Mouse (Mus musculus): ENCODE measurements around the gene Bst1. TPM values are rescaled to one million over a fixed set of nuclear protein-coding genes. Genes with fewer than 3 reads are reported as not detected.

Gene Bst1
- 0.53 and 1.1 TPM in 2 replicates for polyA plus RNA-seq (2012)

DNA sequence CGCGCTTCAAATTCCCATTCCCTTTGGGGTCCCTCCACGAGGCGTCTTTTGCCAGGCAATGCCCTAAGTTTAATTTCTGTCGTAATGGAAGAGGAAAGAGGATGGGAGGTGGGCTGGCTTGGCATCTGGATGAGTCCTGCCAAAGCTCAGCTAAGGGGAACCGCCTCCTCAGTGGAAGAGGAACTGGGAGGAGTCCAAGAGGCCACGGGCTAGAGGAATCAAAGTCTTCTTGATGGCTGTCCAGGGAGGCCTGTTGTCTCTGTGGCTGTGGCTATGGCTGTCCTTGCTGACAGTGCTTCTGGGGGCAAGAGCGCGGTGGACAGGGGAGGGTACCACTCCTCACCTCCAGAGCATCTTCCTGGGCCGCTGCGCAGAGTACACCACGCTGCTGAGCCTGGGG lies at the start of gene Bst1:
Gene Bst1 (plus strand): TSS at position 191 of the 400 bp plus-strand sequence.

DNA sequence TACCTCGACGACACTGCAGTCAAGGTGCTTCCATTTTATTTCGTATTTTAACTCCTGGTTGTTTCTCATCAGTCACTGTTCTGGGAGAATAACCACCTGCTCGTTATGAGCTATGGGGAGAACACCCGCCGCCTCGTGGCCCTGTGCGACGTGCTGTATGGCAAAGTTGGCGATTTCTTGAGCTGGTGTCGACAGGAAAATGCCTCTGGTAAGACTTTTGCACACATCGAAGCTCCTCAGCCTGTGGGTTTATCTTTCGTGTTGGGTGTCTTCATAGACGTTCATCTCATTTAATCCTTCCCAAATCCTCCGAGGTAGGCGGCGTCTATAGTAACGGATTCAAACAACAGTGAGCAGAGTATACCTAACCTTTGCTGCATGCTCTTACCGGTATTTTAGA lies 2.9 kb downstream of the Bst1 start, which contains the start of gene Fbxl5:
Gene Fbxl5 (minus strand): TSS at position 101 of the 400 bp plus-strand sequence.

DNA sequence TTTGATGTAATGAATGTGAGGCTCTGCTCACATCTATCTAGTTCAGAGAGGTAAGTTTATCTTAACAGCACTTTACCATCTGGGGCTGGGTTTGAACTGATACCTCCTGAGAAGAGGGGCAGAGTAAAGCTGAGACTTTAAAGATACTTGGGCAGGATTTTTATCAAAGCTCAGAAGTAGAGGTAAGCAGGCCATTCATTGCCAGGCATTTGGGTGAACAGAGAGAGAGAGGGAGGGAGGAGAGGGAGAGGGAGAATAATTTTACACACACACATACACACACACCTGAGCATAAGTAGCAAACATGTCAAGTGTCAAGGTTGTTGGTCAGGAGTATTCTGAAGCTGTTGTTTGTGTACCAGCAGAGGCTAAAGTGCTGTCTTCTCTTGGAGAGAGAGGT lies 49.6 kb downstream of the Bst1 start, which contains the start of gene Cd38:
Gene Cd38 (plus strand): TSS at position 301 of the 400 bp plus-strand sequence.

Other genes starting within 250 kb of the Bst1 start
- gene Cc2d2a, start 156.5 kb upstream of the Bst1 start, polyA plus RNA-seq (2012), result 0.37 and 0.58 TPM in 2 replicates
- gene Fbxl5, start 2.8 kb downstream of the Bst1 start, polyA plus RNA-seq (2012), result 11.9 and 12.7 TPM in 2 replicates
- 0.20 TPM in 1 of 2 replicates, not detected in the other for gene Cd38, start 49.7 kb downstream of the Bst1 start, polyA plus RNA-seq (2012)
- gene Gm7879, start 94.3 kb downstream of the Bst1 start, polyA plus RNA-seq (2012), result not detected in 2 replicates
- gene Fgfbp1, start 162.9 kb downstream of the Bst1 start, polyA plus RNA-seq (2012), result not detected in 2 replicates

Measured in megakaryocyte-erythroid progenitor cell, adult 5 weeks (primary cell).